Mouse (Mus musculus) midbrain, embryonic 14.5 days (tissue): ENCODE data around the gene Aen. TPM values are rescaled to one million over a fixed set of nuclear protein-coding genes. Genes with fewer than 3 reads are reported as not detected.

Source experiments
- ATAC-seq: fragments of 200-750 bp; cut with Nextera tagmentation; 2 replicates; pipeline ENCODE4 v1.8.0; 2017; ENCODE audit warnings: moderate number of reproducible peaks, moderate library complexity; ENCODE audit not compliant: low FRiP score, low TSS enrichment
- DNase-seq: peaks from one replicate; pipeline ENCODE4 v3.0.0-alpha.2; 2015
- H3K27ac ChIP-seq: fragments of 300-500 bp; sonication (generic); replicated peaks from 2 replicates; pipeline ENCODE4 v1.5.1; 2014; ENCODE audit warnings: mild to moderate bottlenecking, low read depth, low read length, moderate library complexity
- H3K27me3 ChIP-seq: fragments of 300-500 bp; sonication (generic); 2 replicates; pipeline ENCODE4 v1.6.1; 2014; ENCODE audit warnings: low read length, control low read depth, mixed read lengths; ENCODE audit not compliant: control insufficient read depth, insufficient read depth
- H3K36me3 ChIP-seq: fragments of 300-500 bp; sonication (generic); 2 replicates; pipeline ENCODE4 v1.6.1; 2014; ENCODE audit warnings: low read length, control low read depth; ENCODE audit not compliant: control insufficient read depth, insufficient read depth
- H3K4me1 ChIP-seq: fragments of 300-500 bp; sonication (generic); 2 replicates; pipeline ENCODE4 v1.6.1; 2014; ENCODE audit warnings: mild to moderate bottlenecking, antibody characterized with exemption, low read length, control low read depth; ENCODE audit not compliant: control insufficient read depth, insufficient read depth
- H3K4me2 ChIP-seq: fragments of 300-500 bp; sonication (generic); 2 replicates; pipeline ENCODE4 v1.6.1; 2014; ENCODE audit warnings: mild to moderate bottlenecking, low read length, moderate library complexity
- H3K4me3 ChIP-seq: fragments of 300-500 bp; sonication (generic); replicated peaks from 2 replicates; pipeline ENCODE4 v1.5.1; 2014; ENCODE audit warnings: low read depth, low read length
- H3K9ac ChIP-seq: fragments of 300-500 bp; sonication (generic); replicated peaks from 2 replicates; pipeline ENCODE4 v1.6.1; 2014; ENCODE audit warnings: mild to moderate bottlenecking, low read length, moderate library complexity
- H3K9me3 ChIP-seq: fragments of 300-500 bp; sonication (generic); 2 replicates; pipeline ENCODE4 v1.6.1; 2016; ENCODE audit warnings: low read length, control low read depth, mixed read lengths; ENCODE audit not compliant: control insufficient read depth
- WGBS: fragments of 180-500 bp; shearing (Covaris S2); extraction: QIAGEN DNeasy Blood & Tissue Kit; methylation state at CpG from one replicate; pipeline ENCODE4 v1.1.7; 2014; 5-methylcytosine and 5-hydroxymethylcytosine counted together
- polyA plus RNA-seq: library from polyadenylated mRNA; unstranded; fragments of >200 nt; fragmentation: Nextera tagmentation; extraction: Ambion mirVana; gene quantifications from 2 replicates; pipeline ENCODE4 v1.2.1, GENCODE M21; 2014

Gene Aen
- polyA plus RNA-seq, 1 experiment from 2014 or later, result 39.1 TPM

DNA sequence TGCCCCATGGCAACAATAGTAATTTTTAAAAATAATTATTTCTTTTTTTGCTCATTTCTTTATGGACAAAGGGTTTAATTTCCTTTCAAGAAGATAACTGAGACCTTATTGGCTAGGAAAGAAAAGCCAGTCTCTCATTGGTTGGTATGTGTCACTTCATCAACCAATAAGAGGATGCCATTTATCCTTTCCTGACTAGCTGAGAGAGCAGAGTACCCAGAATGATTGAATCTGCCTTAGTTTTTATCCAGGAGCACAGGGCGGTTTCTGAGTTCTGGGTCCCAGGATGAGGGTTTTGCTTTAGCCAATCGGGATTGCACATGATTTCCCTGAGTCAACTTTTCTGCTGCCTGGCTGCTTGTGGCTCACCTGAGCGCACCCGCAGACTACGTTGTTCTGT lies 10.2 kb upstream of the Aen start:
- Histone ChIP-seq H3K27ac (peak overlapping the region; percentile 90), H3K9me3 (no peaks in the 10 kb centered on the region), H3K4me1 (peaks cover 46% of the 10 kb centered on the region), H3K4me2 (peak overlapping the region; percentile 68), H3K36me3 (0 out of 2 replicates have a peak, but pooled peaks cover 10% of the 10 kb centered on the region), H3K27me3 (no peaks in the 10 kb centered on the region; the same call in 1 of the 2 replicates), H3K9ac (peak overlapping the region; percentile 25; the same call in 1 of the 2 replicates), H3K4me3 (peak overlapping the region; percentile 71)
- DNase-seq (peak; percentile 70), ATAC-seq (no peak)
- 78% methylated on average over 5 of the region's 5 CpGs for WGBS

DNA sequence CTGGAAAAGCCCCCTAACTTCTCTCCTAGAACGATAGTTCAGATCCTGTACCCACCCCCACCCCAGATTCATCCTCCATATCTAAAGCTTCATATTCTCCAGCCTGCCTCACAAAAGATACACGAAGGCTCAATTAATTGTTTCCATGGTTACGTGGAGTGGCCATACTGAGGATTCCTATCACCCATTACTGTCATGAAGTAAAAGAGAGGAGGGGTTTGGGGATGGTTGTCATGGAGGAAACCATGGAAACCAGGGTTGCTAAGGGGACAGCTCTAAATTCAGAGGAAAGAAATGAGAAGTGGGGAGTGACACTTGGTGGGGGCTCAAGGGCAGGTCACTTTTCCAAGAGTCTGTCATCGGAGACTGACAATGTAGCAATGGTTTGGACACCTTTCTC lies 9.2 kb upstream of the Aen start:
- H3K4me3 ChIP-seq, result peak overlapping the region; percentile 7
- peak overlapping the region; percentile 50 for H3K27ac ChIP-seq
- H3K4me2 ChIP-seq, result peak overlapping the region; percentile 68
- ATAC-seq, result no peak
- no peak overlapping the region for H3K9ac ChIP-seq
- no peaks in the 10 kb centered on the region; the same call in 1 of the 2 replicates for H3K27me3 ChIP-seq
- peaks cover 39% of the 10 kb centered on the region for H3K4me1 ChIP-seq
- WGBS, result 7% methylated on average over 4 of the region's 4 CpGs
- DNase-seq, result peak; percentile 71
- H3K9me3 ChIP-seq, result no peaks in the 10 kb centered on the region
- H3K36me3 ChIP-seq, result 0 out of 2 replicates have a peak, but pooled peaks cover 10% of the 10 kb centered on the region

DNA sequence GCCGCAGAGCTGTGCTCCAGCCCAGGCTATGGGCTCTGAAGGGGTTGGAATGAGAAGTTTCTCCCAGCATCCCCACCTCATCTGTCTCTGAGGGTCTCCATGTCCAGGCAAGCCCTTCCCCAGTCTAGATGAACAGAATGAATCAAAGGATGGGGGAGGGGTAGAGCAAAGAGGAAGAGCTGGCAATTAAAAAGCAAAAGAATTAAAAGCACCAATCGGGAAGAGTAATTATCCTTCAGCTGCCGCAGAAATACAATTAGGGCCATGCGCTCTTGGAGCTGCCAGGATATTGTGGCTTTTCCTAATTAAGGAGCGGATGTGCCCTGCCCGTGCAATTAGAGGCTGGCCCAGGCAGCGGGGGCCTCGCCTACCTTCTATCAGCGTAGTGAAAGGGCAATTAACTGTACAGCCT lies 8.2 kb upstream of the Aen start:
- peak overlapping the region; percentile 50 for H3K27ac ChIP-seq
- H3K9me3 ChIP-seq, result no peaks in the 10 kb centered on the region
- peak overlapping the region; percentile 34; the same call in 1 of the 2 replicates for H3K9ac ChIP-seq
- ATAC-seq (no peak), DNase-seq (peak; percentile 68)
- 41% methylated on average over 9 of the region's 9 CpGs for WGBS
- 0 out of 2 replicates have a peak, but pooled peaks cover 10% of the 10 kb centered on the region for H3K36me3 ChIP-seq
- H3K4me2 ChIP-seq, result peak overlapping the region; percentile 68
- peak overlapping the region; percentile 7 for H3K4me3 ChIP-seq
- no peaks in the 10 kb centered on the region; the same call in 1 of the 2 replicates for H3K27me3 ChIP-seq
- H3K4me1 ChIP-seq, result peaks cover 39% of the 10 kb centered on the region

DNA sequence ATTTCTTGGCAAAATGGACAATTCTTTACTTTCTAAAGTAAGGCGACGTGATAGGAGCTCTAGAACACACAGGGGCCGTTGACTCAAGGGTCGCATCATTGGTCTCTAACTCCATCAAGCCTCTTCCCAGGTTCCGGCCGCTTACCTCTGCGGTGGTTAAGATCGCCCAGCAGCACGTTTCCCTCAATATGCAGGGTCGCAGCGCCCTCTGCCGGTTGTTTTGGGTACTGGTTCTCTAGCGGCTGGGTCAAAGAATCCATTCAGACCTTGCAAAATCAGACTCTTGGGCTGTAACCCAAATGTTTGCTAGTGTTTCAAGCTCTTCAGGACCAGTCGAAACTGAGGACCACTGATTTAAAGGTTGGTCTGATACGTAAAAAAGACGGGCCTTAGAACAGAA lies 5.0 kb upstream of the Aen start:
- 2% methylated on average over 16 of the region's 16 CpGs for WGBS
- H3K4me2 ChIP-seq, result no peak overlapping the region

DNA sequence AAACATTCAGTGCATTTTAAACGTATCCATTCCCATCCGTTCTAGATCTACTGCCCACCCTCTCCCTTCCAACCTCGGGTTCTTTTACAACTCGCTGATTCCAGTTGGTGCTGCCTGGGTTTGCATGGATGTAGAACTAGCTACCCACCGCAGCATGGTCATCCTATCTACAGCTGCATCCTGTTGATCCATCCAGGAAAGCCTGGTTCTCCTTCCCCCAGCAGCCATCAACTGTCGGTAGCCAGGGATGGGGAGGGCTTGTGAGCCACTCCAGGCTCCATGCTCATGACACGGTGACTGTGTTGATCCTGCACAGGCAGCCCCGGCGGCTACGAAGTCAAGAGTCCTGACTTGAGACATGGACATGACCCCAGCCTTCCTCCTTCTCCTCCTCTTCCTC lies 1.7 kb upstream of the Aen start:
- no peaks in the 10 kb centered on the region for H3K27me3 ChIP-seq
- no peak overlapping the region for H3K4me2 ChIP-seq
- H3K4me3 ChIP-seq, result no peak overlapping the region
- 92% methylated on average over 10 of the region's 10 CpGs for WGBS
- H3K9me3 ChIP-seq, result no peaks in the 10 kb centered on the region
- H3K9ac ChIP-seq, result no peak overlapping the region
- no peak for ATAC-seq
- 0 out of 2 replicates have a peak, but pooled peaks cover under 1% of the 10 kb centered on the region for H3K36me3 ChIP-seq
- H3K27ac ChIP-seq, result no peak overlapping the region
- peaks cover 8% of the 10 kb centered on the region for H3K4me1 ChIP-seq
- DNase-seq, result no peak

More for the DNA sequence above, 5.0 kb upstream of the Aen start:
- no peak overlapping the region for H3K4me3 ChIP-seq
- H3K27ac ChIP-seq, result no peak overlapping the region
- no peak overlapping the region for H3K9ac ChIP-seq
- H3K9me3 ChIP-seq, result no peaks in the 10 kb centered on the region
- ATAC-seq (0 out of 2 replicates have a peak, but pooled peaks have one; percentile 31), DNase-seq (peak; percentile 94)
- 0 out of 2 replicates have a peak, but pooled peaks cover 10% of the 10 kb centered on the region for H3K36me3 ChIP-seq
- H3K27me3 ChIP-seq, result no peaks in the 10 kb centered on the region; the same call in 1 of the 2 replicates
- peaks cover 26% of the 10 kb centered on the region for H3K4me1 ChIP-seq

- Histone ChIP-seq H3K4me1 (peaks cover 8% of the 10 kb centered on the region), H3K4me3 (peak overlapping the region; percentile 83), H3K36me3 (no peaks in the 10 kb centered on the region), H3K4me2 (peak overlapping the region; percentile 87), H3K27ac (no peak overlapping the region), H3K9ac (peak overlapping the region; percentile 60; the same call in 1 of the 2 replicates), H3K27me3 (no peaks in the 10 kb centered on the region), H3K9me3 (no peaks in the 10 kb centered on the region)
- 52% methylated on average over 13 of the region's 13 CpGs for WGBS
- DNase-seq, result no peak
- ATAC-seq, result no peak
Observed at GRCm38 (mm10) chr7:78895021-78895652, 517 bp upstream of the Aen start.

DNA sequence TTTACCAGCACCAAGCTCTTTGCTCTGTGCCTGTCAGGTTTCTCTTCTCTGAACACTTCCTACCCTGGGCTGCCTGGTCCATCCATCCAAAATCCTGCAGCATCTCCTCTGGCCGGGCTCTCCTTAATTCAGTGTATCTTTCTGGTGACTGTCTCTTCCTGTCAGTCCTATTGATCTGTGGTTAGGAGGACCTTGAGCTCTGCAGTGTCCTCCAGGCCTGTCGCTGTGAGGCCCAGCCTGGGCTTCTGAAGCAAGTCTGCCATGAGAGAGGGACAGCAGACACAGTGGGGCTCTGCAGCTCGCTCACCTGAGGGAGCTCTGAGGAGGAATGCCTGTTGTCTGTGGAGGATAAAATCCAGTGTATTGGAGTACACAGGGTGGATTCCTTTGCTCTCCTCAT lies 1.9 kb downstream of the Aen start:
- H3K27ac ChIP-seq, result no peak overlapping the region
- WGBS, result 94% methylated on average over 3 of the region's 3 CpGs
- no peak overlapping the region for H3K4me2 ChIP-seq
- H3K9ac ChIP-seq, result no peak overlapping the region
- H3K27me3 ChIP-seq, result no peaks in the 10 kb centered on the region
- H3K9me3 ChIP-seq, result no peaks in the 10 kb centered on the region
- peaks cover 8% of the 10 kb centered on the region for H3K4me1 ChIP-seq
- H3K36me3 ChIP-seq, result peaks cover 8% of the 10 kb centered on the region
- ATAC-seq, result no peak
- no peak overlapping the region for H3K4me3 ChIP-seq
- DNase-seq, result no peak

DNA sequence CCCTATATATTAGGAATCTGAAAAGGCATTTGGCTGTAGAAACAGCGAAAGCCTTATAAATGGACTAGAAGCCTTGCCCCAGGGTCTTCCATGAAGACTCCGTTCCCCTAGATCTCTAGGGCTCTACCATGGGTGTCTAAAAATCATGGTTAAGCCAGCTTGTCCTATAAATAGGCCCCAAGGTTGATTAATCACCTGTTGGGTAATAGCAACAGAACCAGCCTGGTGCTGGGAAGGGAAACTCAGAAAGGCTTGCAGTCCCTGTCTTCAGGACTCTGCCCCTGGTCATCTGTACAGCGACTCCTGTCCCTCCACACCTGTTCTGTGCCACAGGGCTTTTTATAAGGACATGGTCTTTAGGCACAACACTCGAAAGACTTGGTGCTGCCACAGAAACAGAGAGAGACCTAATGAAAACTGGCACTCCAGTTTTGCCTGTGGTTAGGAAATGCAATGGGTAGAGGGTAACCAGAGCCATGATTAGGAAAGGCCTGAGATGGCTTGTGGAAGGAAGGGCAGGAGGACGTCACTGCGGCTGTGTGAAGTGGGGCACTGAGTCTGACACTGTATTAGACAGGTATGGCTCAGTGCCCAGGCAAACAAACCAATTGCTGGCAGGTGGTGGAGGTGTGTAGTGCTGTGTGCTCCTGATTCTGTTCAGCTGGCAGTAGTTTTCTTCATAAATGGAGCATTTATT lies 7.7 kb downstream of the Aen start:
- Histone ChIP-seq H3K36me3 (peaks cover 43% of the 10 kb centered on the region), H3K9me3 (no peaks in the 10 kb centered on the region), H3K4me1 (no peaks in the 10 kb centered on the region), H3K27ac (no peak overlapping the region), H3K4me2 (no peak overlapping the region), H3K4me3 (no peak overlapping the region), H3K9ac (no peak overlapping the region), H3K27me3 (no peaks in the 10 kb centered on the region)
- DNase-seq (no peak), ATAC-seq (no peak)
- 96% methylated on average over 6 of the region's 6 CpGs for WGBS
